Mouse (Mus musculus): ENCODE data around the gene Ttc21a.

The Ttc21a gene

GRCm38 (mm10) chr9:119976704-119977556 is 39.5 kb downstream of the Ttc21a start:
- no peak for DNase-seq (ENCODE audit: low read depth, low spot score)

GRCm38 (mm10) chr9:119977557-119978060 is 40.2 kb downstream of the Ttc21a start:
- no peak for DNase-seq (ENCODE audit: low read depth, low spot score)

- DNase-seq (ENCODE audit: low read depth, low spot score), result no peak
Observed at GRCm38 (mm10) chr9:119978151-119978810, 40.9 kb downstream of the Ttc21a start.

GRCm38 (mm10) chr9:119978811-119979441 is 41.5 kb downstream of the Ttc21a start:
- DNase-seq (ENCODE audit: low read depth, low spot score), result peak; percentile 88

- no peak for DNase-seq (ENCODE audit: low read depth, low spot score)
Observed at GRCm38 (mm10) chr9:119979749-119980148, 42.3 kb downstream of the Ttc21a start.

- no peak for DNase-seq (ENCODE audit: low read depth, low spot score)
Observed at GRCm38 (mm10) chr9:119980770-119981182, 43.4 kb downstream of the Ttc21a start.

GRCm38 (mm10) chr9:119981183-119982179 is 44.1 kb downstream of the Ttc21a start:
- DNase-seq (ENCODE audit: low read depth, low spot score), result no peak

- DNase-seq (ENCODE audit: low read depth, low spot score), result no peak
Observed at GRCm38 (mm10) chr9:119982241-119982811, 44.9 kb downstream of the Ttc21a start.

GRCm38 (mm10) chr9:119982956-119983551 is 45.6 kb downstream of the Ttc21a start:
- no peak for DNase-seq (ENCODE audit: low read depth, low spot score)

GRCm38 (mm10) chr9:119983585-119984535 is 46.5 kb downstream of the Ttc21a start:
- no peak for DNase-seq (ENCODE audit: low read depth, low spot score)

GRCm38 (mm10) chr9:119984536-119985011 is 47.2 kb downstream of the Ttc21a start, which contains the start of gene Csrnp1:
TSS of gene Csrnp1 (minus strand) at chr9:119984658.
- no peak for DNase-seq (ENCODE audit: low read depth, low spot score)

- DNase-seq (ENCODE audit: low read depth, low spot score), result no peak
Observed at GRCm38 (mm10) chr9:119985881-119986574, 48.6 kb downstream of the Ttc21a start.

GRCm38 (mm10) chr9:119988304-119988703 is 50.9 kb downstream of the Ttc21a start:
- no peak for DNase-seq (ENCODE audit: low read depth, low spot score)

GRCm38 (mm10) chr9:119991310-119991709 is 53.9 kb downstream of the Ttc21a start:
- DNase-seq (ENCODE audit: low read depth, low spot score), result no peak

- no peak for DNase-seq (ENCODE audit: low read depth, low spot score)
Observed at GRCm38 (mm10) chr9:119993092-119993844, 55.9 kb downstream of the Ttc21a start.

GRCm38 (mm10) chr9:119994207-119994606 is 56.8 kb downstream of the Ttc21a start:
- DNase-seq (ENCODE audit: low read depth, low spot score), result no peak

GRCm38 (mm10) chr9:119996080-119996479 is 58.7 kb downstream of the Ttc21a start:
- no peak for DNase-seq (ENCODE audit: low read depth, low spot score)

Data from telencephalon, adult 2 months (tissue).